ENCODE assay signal across 18 mouse cellular contexts in genomic region chr16:92646153-92646552, GRCm38 (mm10).
DNase-seq lines count a peak whose midpoint lies in the region; ATAC-seq and TF ChIP-seq lines count a peak whose summit lies in the region.
"Had no signal": no experiment of that assay in that cellular context is flagged by ENCODE, and none has a peak within 500 bp of the region (broad histone marks: within the 10 kb centered on the region; RNA-seq: fewer than 3 reads in every experiment).

No protein-coding gene starts in this region.

- no peaks in the 10 kb centered on the region for H3K4me1 ChIP-seq in heart, postnatal 0 days (ENCODE audit: control insufficient read depth, insufficient read depth)
- peaks cover 9% of the 10 kb centered on the region; the same call in 1 of the 2 replicates for H3K4me1 ChIP-seq in heart, embryonic 11.5 days (ENCODE audit: control insufficient read depth, insufficient read depth, low read length)
- H3K4me1 ChIP-seq in embryonic facial prominence, embryonic 11.5 days (ENCODE audit: control insufficient read depth, insufficient read depth, low read length) = peaks cover 10% of the 10 kb centered on the region
- H3K4me1 ChIP-seq: forebrain, embryonic 15.5 days; neural tube, embryonic 13.5 days had no signal

- H3K36me3 ChIP-seq in heart, postnatal 0 days (replicated peaks; ENCODE audit: control insufficient read depth, insufficient read depth, low read length) = no peaks in the 10 kb centered on the region
- no peaks in the 10 kb centered on the region for H3K36me3 ChIP-seq in heart, embryonic 11.5 days (ENCODE audit: control insufficient read depth, insufficient read depth, low read length)
- no peaks in the 10 kb centered on the region for H3K36me3 ChIP-seq in embryonic facial prominence, embryonic 11.5 days (replicated peaks; ENCODE audit: control insufficient read depth, insufficient read depth, low read depth, low read length)
- H3K36me3 ChIP-seq: forebrain, embryonic 15.5 days; neural tube, embryonic 13.5 days had no signal

- ATAC-seq in heart, postnatal 0 days (ENCODE audit: insufficient read depth, low read depth) = peak; percentile 39; the same call in 1 of the 2 replicates
- no peak for ATAC-seq in heart, embryonic 11.5 days (replicated peaks; ENCODE audit: insufficient number of reproducible peaks, low FRiP score, low TSS enrichment)
- ATAC-seq in embryonic facial prominence, embryonic 11.5 days (replicated peaks; ENCODE audit: insufficient number of reproducible peaks, low FRiP score, low TSS enrichment, low read depth) = no peak
- ATAC-seq: CD4-positive, CD25-positive, alpha-beta regulatory T cell, adult 4 months; forebrain, embryonic 15.5 days; midbrain, embryonic 16.5 days had no signal

- H3K9me3 ChIP-seq in heart, postnatal 0 days (replicated peaks; ENCODE audit: control insufficient read depth, low read length) = no peaks in the 10 kb centered on the region
- H3K9me3 ChIP-seq in heart, embryonic 11.5 days (replicated peaks; ENCODE audit: control insufficient read depth, low read length) = no peaks in the 10 kb centered on the region
- no peaks in the 10 kb centered on the region for H3K9me3 ChIP-seq in embryonic facial prominence, embryonic 11.5 days (replicated peaks; ENCODE audit: control insufficient read depth, low read length)
- H3K9me3 ChIP-seq: forebrain, embryonic 15.5 days; neural tube, embryonic 13.5 days had no signal

- H3K27ac ChIP-seq in heart, postnatal 0 days (ENCODE audit: low read depth) = no peak overlapping the region
- no peak overlapping the region for H3K27ac ChIP-seq in heart, embryonic 11.5 days (ENCODE audit: low read depth, low read length)
- peak overlapping the region; percentile 43; the same call in 1 of the 2 replicates for H3K27ac ChIP-seq in embryonic facial prominence, embryonic 11.5 days (replicated peaks; ENCODE audit: low read depth, low read length)
- H3K27ac ChIP-seq: forebrain, embryonic 15.5 days; neural tube, embryonic 13.5 days had no signal

- no peaks in the 10 kb centered on the region for H3K27me3 ChIP-seq in heart, postnatal 0 days (ENCODE audit: control insufficient read depth, insufficient read depth, low read length)
- H3K27me3 ChIP-seq in heart, embryonic 11.5 days (ENCODE audit: control insufficient read depth, insufficient read depth, low read length) = peaks cover 2% of the 10 kb centered on the region; the same call in 1 of the 2 replicates
- H3K27me3 ChIP-seq in embryonic facial prominence, embryonic 11.5 days (ENCODE audit: control insufficient read depth, insufficient read depth, low read length) = no peaks in the 10 kb centered on the region
- H3K27me3 ChIP-seq: forebrain, embryonic 15.5 days; neural tube, embryonic 13.5 days had no signal

- no peak overlapping the region for H3K4me3 ChIP-seq in heart, postnatal 0 days (ENCODE audit: low read depth, low read length)
- no peak overlapping the region for H3K4me3 ChIP-seq in heart, embryonic 11.5 days (ENCODE audit: low read depth, low read length)
- no peak overlapping the region for H3K4me3 ChIP-seq in embryonic facial prominence, embryonic 11.5 days (ENCODE audit: low read depth, low read length)
- H3K4me3 ChIP-seq: forebrain, embryonic 15.5 days; neural tube, embryonic 13.5 days had no signal

- no peak for TF ChIP-seq CTCF in heart, postnatal 0 days (IDR thresholded peaks at IDR 0.05; ENCODE audit: low read depth)

- TF ChIP-seq EP300 in heart, postnatal 0 days (IDR thresholded peaks at IDR 0.05; ENCODE audit: low read depth) = no peak

- no peak overlapping the region for H3K9ac ChIP-seq in heart, postnatal 0 days (replicated peaks; ENCODE audit: low read depth, low read length)
- no peak overlapping the region for H3K9ac ChIP-seq in heart, embryonic 11.5 days (ENCODE audit: low read depth, low read length)
- H3K9ac ChIP-seq in embryonic facial prominence, embryonic 11.5 days (replicated peaks; ENCODE audit: low read length) = no peak overlapping the region
- H3K9ac ChIP-seq: forebrain, embryonic 15.5 days; neural tube, embryonic 13.5 days had no signal

- no peak overlapping the region for H3K4me2 ChIP-seq in heart, postnatal 0 days (ENCODE audit: low read depth, low read length)
- no peak overlapping the region for H3K4me2 ChIP-seq in heart, embryonic 11.5 days
- no peak overlapping the region for H3K4me2 ChIP-seq in embryonic facial prominence, embryonic 11.5 days (ENCODE audit: low read depth, low read length)
- H3K4me2 ChIP-seq: forebrain, embryonic 15.5 days; neural tube, embryonic 13.5 days had no signal

- no peak for DNase-seq in heart, postnatal 0 days (ENCODE audit: low spot score)
- DNase-seq in Muller cell, postnatal 12 days (ENCODE audit: inconsistent ontology term) = peak; percentile 75
- peak; percentile 25 for DNase-seq in embryonic facial prominence, embryonic 11.5 days (ENCODE audit: low spot score)
- peak; percentile 51 for DNase-seq in mesoderm, embryonic 11.5 days (ENCODE audit: low read depth, low spot score)
- no peak for DNase-seq in left cerebral cortex, adult 18-20 months (ENCODE audit: low spot score in 2 of 2)
- no peak for DNase-seq in T-cell, adult 2 months (ENCODE audit: low spot score)
- DNase-seq: adrenal gland, postnatal 10 days; gastrocnemius, postnatal 36 days; kidney, postnatal 10 days; layer of hippocampus, adult 9-11 months; left cerebral cortex, postnatal 4 days; lung, adult 2 months; thymus, postnatal 25 days had no signal

- WGBS in heart, postnatal 0 days = 52% methylated on average over 13 of the region's 13 CpGs
- 64% methylated on average over 13 of the region's 13 CpGs for WGBS in heart, embryonic 11.5 days (ENCODE audit: insufficient replicate concordance)
- WGBS in embryonic facial prominence, embryonic 11.5 days = 67% methylated on average over 13 of the region's 13 CpGs

Comparison
In these comparisons a context has a peak if more than half of its experiments do, and no peak if none do; other contexts are left out.
1. DNase-seq: peak in Muller cell, postnatal 12 days (single experiment), embryonic facial prominence, embryonic 11.5 days (single experiment) and mesoderm, embryonic 11.5 days (single experiment); none in heart, postnatal 0 days (single experiment), left cerebral cortex, adult 18-20 months (0 of 2) and T-cell, adult 2 months (single experiment).